Mouse (Mus musculus): ENCODE data around the gene Kcnc1. TPM values are rescaled to one million over a fixed set of nuclear protein-coding genes. Genes with fewer than 3 reads are reported as not detected.

The Kcnc1 gene
- polyA plus RNA-seq, 1 experiment from 2014 or later: 9.6 TPM

- WGBS: 1% methylated on average over 62 of the region's 64 CpGs
- Histone ChIP-seq H3K9me3 (no peaks in the 10 kb centered on the region), H3K27me3 (peaks cover 55% of the 10 kb centered on the region), H3K4me3 (peak overlapping the region; percentile 90), H3K4me2 (peak overlapping the region; percentile 77), H3K36me3 (no peaks in the 10 kb centered on the region), H3K4me1 (replicated peaks) (peaks cover 68% of the 10 kb centered on the region), H3K27ac (peak overlapping the region; percentile 94), H3K9ac (peak overlapping the region; percentile 97)
- ATAC-seq (ENCODE audit: low FRiP score): peak; percentile 62
Measured at GRCm38 (mm10) chr7:46396928-46397731, 833 bp downstream of the Kcnc1 start.

DNA sequence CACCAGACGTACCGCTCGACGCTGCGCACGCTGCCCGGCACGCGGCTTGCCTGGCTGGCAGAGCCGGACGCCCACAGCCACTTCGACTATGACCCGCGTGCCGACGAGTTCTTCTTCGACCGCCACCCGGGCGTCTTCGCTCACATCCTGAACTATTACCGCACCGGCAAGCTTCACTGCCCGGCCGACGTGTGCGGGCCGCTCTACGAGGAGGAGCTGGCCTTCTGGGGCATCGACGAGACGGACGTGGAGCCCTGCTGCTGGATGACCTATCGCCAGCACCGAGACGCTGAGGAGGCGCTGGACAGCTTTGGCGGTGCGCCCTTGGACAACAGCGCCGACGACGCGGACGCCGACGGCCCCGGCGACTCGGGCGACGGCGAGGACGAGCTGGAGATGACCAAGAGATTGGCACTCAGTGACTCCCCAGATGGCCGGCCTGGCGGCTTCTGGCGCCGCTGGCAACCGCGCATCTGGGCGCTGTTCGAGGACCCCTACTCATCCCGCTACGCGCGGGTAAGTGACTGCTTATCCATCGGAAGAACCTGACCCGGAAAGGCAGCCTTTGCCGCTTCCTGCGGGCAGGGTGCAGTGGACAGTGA is 1.5 kb downstream of the Kcnc1 start:
- peak overlapping the region; percentile 97 for H3K9ac ChIP-seq
- H3K9me3 ChIP-seq: no peaks in the 10 kb centered on the region
- no peak for ATAC-seq (ENCODE audit: low FRiP score)
- H3K4me3 ChIP-seq: peak overlapping the region; percentile 90
- peaks cover 54% of the 10 kb centered on the region for H3K27me3 ChIP-seq
- peaks cover 75% of the 10 kb centered on the region for H3K4me1 ChIP-seq (replicated peaks)
- no peaks in the 10 kb centered on the region for H3K36me3 ChIP-seq
- 9% methylated on average over 70 of the region's 70 CpGs for WGBS
- peak overlapping the region; percentile 77 for H3K4me2 ChIP-seq
- H3K27ac ChIP-seq: no peak overlapping the region

DNA sequence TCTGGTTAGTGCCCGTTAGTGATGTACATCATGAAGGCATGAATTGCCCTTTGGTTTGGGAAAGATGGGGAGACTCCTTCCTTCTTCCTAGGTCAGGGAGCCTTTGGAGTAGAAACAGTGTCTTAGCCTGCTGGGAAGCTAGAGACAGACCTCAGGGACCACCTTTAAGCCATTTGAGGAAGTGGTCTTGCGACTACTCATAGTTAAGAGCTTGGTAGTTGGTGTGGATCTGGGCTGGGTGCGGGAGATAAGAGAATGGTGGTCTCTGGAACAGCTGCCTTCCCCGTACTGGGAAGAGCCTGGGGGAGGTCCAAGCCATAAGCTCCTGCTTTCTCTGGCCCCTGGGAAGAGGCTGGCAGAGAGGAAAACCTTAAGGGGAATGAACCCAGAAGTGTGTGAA is 2.3 kb downstream of the Kcnc1 start:
- 70% methylated on average over 4 of the region's 4 CpGs for WGBS
- Histone ChIP-seq H3K27me3 (peaks cover 54% of the 10 kb centered on the region), H3K9me3 (no peaks in the 10 kb centered on the region), H3K36me3 (no peaks in the 10 kb centered on the region), H3K4me3 (peak overlapping the region; percentile 90), H3K4me1 (replicated peaks) (peaks cover 76% of the 10 kb centered on the region), H3K27ac (no peak overlapping the region), H3K4me2 (peak overlapping the region; percentile 77), H3K9ac (peak overlapping the region; percentile 97)
- no peak for ATAC-seq (ENCODE audit: low FRiP score)

DNA sequence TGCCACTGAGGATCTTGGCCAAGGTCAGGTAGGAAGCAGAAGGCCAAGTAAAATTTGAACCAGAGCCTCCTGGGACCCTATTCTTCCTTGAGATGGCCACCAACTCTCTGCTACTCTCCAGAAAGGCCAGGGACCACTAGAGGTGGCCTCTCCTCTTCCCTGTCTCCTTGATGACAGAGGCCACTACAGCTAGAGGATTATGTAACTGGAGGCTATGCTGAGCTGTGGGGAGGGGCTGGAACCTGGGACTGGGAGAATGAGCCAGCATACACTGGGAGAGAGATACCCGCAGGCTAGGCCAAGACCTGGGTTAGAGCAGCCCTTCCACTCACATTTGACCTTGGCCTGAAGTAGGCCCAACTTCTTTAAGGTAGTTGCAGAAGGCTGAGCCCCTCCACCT is 3.4 kb downstream of the Kcnc1 start:
- WGBS: 100% methylated on average over 1 of the region's 1 CpGs
- Histone ChIP-seq H3K9me3 (no peaks in the 10 kb centered on the region), H3K27ac (no peak overlapping the region), H3K36me3 (peaks cover under 1% of the 10 kb centered on the region; the same call in 1 of the 2 replicates), H3K4me2 (peak overlapping the region; percentile 77), H3K9ac (peak overlapping the region; percentile 67), H3K4me3 (peak overlapping the region; percentile 90), H3K27me3 (peaks cover 44% of the 10 kb centered on the region), H3K4me1 (replicated peaks) (peaks cover 79% of the 10 kb centered on the region)
- ATAC-seq (ENCODE audit: low FRiP score): no peak

DNA sequence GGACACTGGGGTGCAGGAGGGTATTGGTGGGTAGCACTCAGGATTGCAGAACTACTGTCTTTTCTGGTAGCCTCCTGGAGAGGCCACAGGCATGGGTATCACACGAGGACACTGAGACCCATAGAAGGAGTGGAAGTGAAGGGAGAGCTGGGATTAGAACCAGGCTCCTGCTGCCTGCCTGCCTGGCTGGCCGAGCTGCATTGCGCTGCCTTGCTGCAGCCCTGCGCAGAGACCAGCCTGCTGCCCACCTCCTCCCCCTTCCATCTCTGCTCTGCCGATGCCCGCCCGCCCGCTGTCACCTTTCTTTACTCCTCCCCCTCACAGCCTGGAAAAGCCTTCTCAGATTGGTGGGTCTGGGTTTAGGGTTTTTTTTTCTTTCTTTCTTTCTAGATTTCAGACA is 4.0 kb downstream of the Kcnc1 start:
- Histone ChIP-seq H3K27me3 (peaks cover 41% of the 10 kb centered on the region), H3K9ac (peak overlapping the region; percentile 67), H3K4me1 (replicated peaks) (peaks cover 79% of the 10 kb centered on the region), H3K4me3 (peak overlapping the region; percentile 90), H3K4me2 (peak overlapping the region; percentile 77), H3K36me3 (peaks cover 5% of the 10 kb centered on the region; the same call in 1 of the 2 replicates), H3K9me3 (no peaks in the 10 kb centered on the region), H3K27ac (peak overlapping the region; percentile 60)
- no peak for ATAC-seq (ENCODE audit: low FRiP score)
- WGBS: 24% methylated on average over 8 of the region's 8 CpGs

- no peaks in the 10 kb centered on the region for H3K9me3 ChIP-seq
- H3K4me2 ChIP-seq: peak overlapping the region; percentile 77
- H3K36me3 ChIP-seq: peaks cover 8% of the 10 kb centered on the region; the same call in 1 of the 2 replicates
- H3K9ac ChIP-seq: peak overlapping the region; percentile 56
- no peak for ATAC-seq (ENCODE audit: low FRiP score)
- H3K27me3 ChIP-seq: peaks cover 32% of the 10 kb centered on the region
- WGBS: 77% methylated on average over 3 of the region's 3 CpGs
- H3K27ac ChIP-seq: no peak overlapping the region
- peak overlapping the region; percentile 90; the same call in 1 of the 2 replicates for H3K4me3 ChIP-seq
- H3K4me1 ChIP-seq (replicated peaks): peaks cover 71% of the 10 kb centered on the region
Measured at GRCm38 (mm10) chr7:46401371-46402180, 5.3 kb downstream of the Kcnc1 start.

DNA sequence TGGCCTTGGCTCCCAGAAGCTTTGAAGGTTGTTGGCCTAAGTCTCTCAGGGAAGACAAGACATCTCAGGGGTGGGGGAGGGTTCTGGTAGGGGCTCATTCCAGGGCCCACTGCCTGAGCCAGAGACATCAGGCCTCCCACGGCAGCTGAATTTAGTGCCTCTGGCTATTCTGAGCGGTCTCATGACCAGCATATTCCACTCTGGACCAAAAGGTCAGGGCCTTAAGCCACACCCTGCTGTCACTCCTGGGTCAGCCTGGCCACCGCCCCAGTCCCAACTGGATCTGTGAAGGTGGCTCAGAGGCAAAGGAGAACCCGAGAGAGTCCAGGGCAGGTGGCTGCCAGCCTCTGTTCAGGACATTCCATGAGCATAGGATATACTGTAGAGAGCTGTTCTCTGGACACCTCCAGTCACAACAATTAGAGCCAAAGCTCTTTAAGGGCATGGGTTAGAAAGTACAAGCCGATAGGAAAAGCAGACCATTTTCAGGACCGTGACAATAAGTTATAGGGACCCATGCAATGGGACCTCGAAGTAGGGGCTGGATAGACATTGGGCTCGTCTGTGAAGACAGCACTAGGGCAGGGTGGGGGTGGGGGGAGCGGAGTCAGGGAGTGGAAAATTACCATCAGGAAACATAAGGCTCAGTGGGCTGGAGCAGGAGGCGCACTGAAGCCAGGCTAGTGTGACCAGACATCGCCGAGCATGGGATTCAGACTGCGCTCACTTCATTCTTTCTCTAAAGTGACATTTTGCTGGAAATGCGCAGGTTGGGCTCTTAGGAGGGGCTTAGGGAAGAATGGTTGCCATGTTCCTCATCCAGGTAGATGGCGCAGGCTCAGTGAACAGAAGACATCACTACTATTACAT is 7.6 kb downstream of the Kcnc1 start:
- Histone ChIP-seq H3K9me3 (no peaks in the 10 kb centered on the region), H3K4me2 (no peak overlapping the region), H3K4me3 (no peak overlapping the region), H3K27me3 (peaks cover 17% of the 10 kb centered on the region), H3K36me3 (peaks cover 14% of the 10 kb centered on the region; the same call in 1 of the 2 replicates), H3K9ac (no peak overlapping the region; the same call in 1 of the 2 replicates), H3K27ac (no peak overlapping the region), H3K4me1 (replicated peaks) (peaks cover 56% of the 10 kb centered on the region)
- ATAC-seq (ENCODE audit: low FRiP score): no peak
- 79% methylated on average over 15 of the region's 15 CpGs for WGBS

DNA sequence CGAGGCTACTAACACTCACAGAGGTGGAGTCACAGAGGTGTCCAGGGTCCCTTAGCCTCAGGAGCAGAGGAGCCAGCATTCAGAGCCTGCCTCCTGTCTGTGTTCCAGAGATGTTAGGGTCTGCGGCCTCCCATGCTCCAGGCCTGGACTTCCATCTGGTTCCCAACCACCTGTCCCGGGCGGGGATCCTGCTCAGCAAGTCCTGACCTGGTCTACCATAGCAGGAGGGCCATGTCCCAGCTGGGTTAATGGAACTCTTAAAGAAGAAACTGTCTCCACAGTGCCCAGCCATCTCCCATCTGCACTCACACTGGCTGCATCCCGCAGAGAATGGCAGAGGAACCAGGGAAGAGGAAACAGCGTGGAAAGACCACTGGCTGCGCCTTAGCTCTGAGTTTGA is 8.5 kb downstream of the Kcnc1 start:
- Histone ChIP-seq H3K27me3 (peaks cover 9% of the 10 kb centered on the region; the same call in 1 of the 2 replicates), H3K27ac (no peak overlapping the region), H3K4me3 (no peak overlapping the region), H3K9me3 (no peaks in the 10 kb centered on the region), H3K4me1 (replicated peaks) (peaks cover 56% of the 10 kb centered on the region), H3K9ac (no peak overlapping the region), H3K36me3 (peaks cover 14% of the 10 kb centered on the region; the same call in 1 of the 2 replicates), H3K4me2 (no peak overlapping the region)
- ATAC-seq (ENCODE audit: low FRiP score): no peak
- 92% methylated on average over 7 of the region's 7 CpGs for WGBS

- H3K9ac ChIP-seq: no peak overlapping the region
- H3K27ac ChIP-seq: no peak overlapping the region
- no peaks in the 10 kb centered on the region for H3K9me3 ChIP-seq
- H3K4me3 ChIP-seq: no peak overlapping the region
- H3K27me3 ChIP-seq: 0 out of 2 replicates have a peak, but pooled peaks cover 8% of the 10 kb centered on the region
- no peak overlapping the region for H3K4me2 ChIP-seq
- H3K4me1 ChIP-seq (replicated peaks): peaks cover 22% of the 10 kb centered on the region
- 77% methylated on average over 9 of the region's 9 CpGs for WGBS
- H3K36me3 ChIP-seq: peaks cover 14% of the 10 kb centered on the region; the same call in 1 of the 2 replicates
- no peak for ATAC-seq (ENCODE audit: low FRiP score)
Measured at GRCm38 (mm10) chr7:46408606-46409005, 12.3 kb downstream of the Kcnc1 start.

- Histone ChIP-seq H3K9me3 (no peaks in the 10 kb centered on the region), H3K4me1 (replicated peaks) (peaks cover 16% of the 10 kb centered on the region), H3K4me2 (no peak overlapping the region), H3K9ac (no peak overlapping the region), H3K27me3 (0 out of 2 replicates have a peak, but pooled peaks cover 8% of the 10 kb centered on the region), H3K4me3 (no peak overlapping the region), H3K36me3 (peaks cover 14% of the 10 kb centered on the region; the same call in 1 of the 2 replicates), H3K27ac (no peak overlapping the region)
- 38% methylated on average over 12 of the region's 12 CpGs for WGBS
- ATAC-seq (ENCODE audit: low FRiP score): no peak; the same call in 1 of the 2 replicates
Measured at GRCm38 (mm10) chr7:46409204-46409789, 13.0 kb downstream of the Kcnc1 start.

DNA sequence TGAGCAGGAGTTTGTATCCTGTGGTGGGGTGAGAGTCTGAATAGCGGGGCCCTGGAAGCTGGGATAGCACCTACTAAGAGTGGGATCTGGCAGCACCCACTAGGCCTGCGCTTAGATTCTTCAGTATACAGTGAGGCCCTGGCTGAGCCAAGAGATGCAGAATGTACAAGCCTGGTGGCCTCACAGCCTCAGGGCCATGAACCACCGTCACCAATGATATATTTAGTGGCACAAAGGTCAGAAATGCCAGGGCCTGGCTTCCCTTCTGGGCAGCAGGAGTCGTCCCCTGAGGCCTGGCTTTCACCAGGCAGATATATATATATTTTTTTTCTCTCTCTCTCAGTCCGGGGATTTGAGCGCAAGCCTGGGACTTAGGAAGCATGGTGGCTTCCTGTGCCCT is 14.4 kb downstream of the Kcnc1 start:
- Histone ChIP-seq H3K4me2 (no peak overlapping the region), H3K4me3 (no peak overlapping the region), H3K27ac (no peak overlapping the region), H3K27me3 (0 out of 2 replicates have a peak, but pooled peaks cover 6% of the 10 kb centered on the region), H3K9me3 (no peaks in the 10 kb centered on the region), H3K36me3 (peaks cover 6% of the 10 kb centered on the region; the same call in 1 of the 2 replicates), H3K9ac (no peak overlapping the region), H3K4me1 (replicated peaks) (peaks cover 21% of the 10 kb centered on the region)
- no peak for ATAC-seq (ENCODE audit: low FRiP score)
- 81% methylated on average over 6 of the region's 6 CpGs for WGBS

All from hindbrain, embryonic 13.5 days (tissue).